Mouse (Mus musculus) stomach, postnatal 0 days (tissue): ENCODE measurements around the gene Haspin.

Experiments used
- CTCF ChIP-seq: IDR thresholded peaks from 2 replicates; pipeline ENCODE4 v1.5.1; 2016; ENCODE audit warnings: antibody characterized with exemption, low read depth, mild to moderate bottlenecking, moderate library complexity
- EP300 ChIP-seq: optimal IDR thresholded peaks from 2 replicates; pipeline ENCODE3; 2016; ENCODE audit warnings: antibody characterized with exemption

DNA sequence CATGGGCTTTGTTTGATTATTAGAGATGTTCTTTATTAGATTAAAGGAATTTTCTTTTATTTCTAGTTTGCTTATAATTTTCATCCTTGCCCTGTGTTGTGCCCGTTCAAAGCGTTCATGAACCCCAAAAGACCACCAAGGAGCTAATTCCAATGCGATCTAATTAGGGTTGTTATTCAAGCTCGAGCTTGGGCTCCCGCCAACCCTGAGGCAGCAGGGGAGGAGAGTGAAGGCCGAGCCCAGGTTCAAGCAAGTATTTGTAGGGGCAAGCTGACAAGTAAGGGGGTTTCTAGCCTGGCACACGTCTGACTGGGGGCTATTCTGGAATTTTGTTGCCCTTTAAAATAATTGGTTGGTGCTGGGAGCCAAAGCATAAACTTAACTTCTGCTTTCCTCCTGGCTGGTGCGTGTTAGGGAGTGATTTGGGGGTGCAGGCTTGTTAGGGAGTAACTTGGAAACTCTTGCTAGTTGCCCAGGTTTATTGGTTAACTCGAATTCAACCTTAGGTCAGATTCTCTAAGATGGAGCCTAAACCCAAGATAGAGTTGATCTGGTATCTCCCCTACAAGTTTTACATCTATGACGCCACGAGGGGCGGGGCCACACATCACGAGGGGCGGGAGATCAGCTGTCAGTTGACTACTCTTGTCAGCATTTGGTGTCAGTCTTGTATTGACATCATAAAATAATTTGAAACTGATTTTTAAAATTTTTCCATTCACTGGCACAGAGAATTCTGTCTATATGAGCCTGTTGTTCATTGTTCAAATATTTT is 37.9 kb downstream of the Haspin start:
- no peak for TF ChIP-seq CTCF
- TF ChIP-seq EP300: no peak
